Mouse (Mus musculus): Measurements from ENCODE around the gene Ubac2.

DNA sequence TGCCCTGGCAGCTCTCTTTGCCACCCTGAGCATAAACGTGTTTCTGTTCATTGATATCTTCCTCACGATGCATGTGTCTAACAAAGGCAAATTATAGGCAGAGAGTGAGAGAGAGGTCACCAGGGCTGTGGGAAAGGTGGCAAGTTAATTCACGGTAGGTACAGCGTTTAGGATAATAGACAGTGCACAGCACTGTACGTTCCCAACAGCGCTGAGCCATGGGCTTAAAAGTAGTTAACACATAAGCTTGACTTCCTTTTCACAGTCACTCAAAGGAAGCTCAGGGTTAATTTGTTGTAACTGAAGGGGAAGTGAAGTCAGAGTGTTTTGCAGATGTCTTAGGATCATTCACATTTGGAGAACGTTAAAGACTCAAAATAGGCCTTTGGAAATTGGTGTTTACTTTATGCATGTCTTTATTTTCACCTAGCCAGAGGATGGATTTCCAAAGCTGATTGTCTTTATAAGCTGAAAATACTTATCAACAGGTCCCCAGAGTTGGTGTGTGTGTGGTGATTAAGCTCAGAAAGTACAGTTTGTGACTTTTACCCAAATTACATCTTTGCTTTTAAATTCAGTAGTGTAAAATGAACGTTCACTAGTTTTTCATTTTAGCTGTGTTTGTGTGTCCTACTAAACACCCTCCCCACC, 28.0 kb downstream of the Ubac2 start:
- TF ChIP-seq RCOR1 (conservative IDR thresholded peaks at IDR 0.05; ENCODE audit: low read depth, low read length) (no peak), POLR2A (IDR thresholded peaks at IDR 0.05; ENCODE audit: low read depth, low read length) (no peak), RAD21 (IDR thresholded peaks at IDR 0.05; ENCODE audit: low read depth, low read length) (no peak)

All from CH12.LX (cell line).